Mouse (Mus musculus) myocyte (in vitro differentiated cells): ENCODE data around the gene Cyp1a1. TPM values are rescaled to one million over a fixed set of nuclear protein-coding genes. Genes with fewer than 3 reads are reported as not detected.

ENCODE experiments used
- H3K27me3 ChIP-seq: one replicate; pipeline ENCODE4 v1.6.1; 2011; ENCODE audit not compliant: control insufficient read depth, insufficient read depth, insufficient read length
- H3K36me3 ChIP-seq: one replicate; pipeline ENCODE4 v1.6.1; 2011; ENCODE audit not compliant: control insufficient read depth, insufficient read depth
- H3K4me2 ChIP-seq: one replicate; pipeline ENCODE4 v1.6.1; 2011; ENCODE audit warnings: low read depth, control low read depth
- H3K4me3 ChIP-seq: one replicate; pipeline ENCODE4 v1.5.1; 2011; ENCODE audit warnings: mild to moderate bottlenecking, control low read depth, moderate library complexity
- H3K79me2 ChIP-seq: one replicate; pipeline ENCODE4 v1.6.1; 2011; ENCODE audit not compliant: control insufficient read depth, insufficient read depth
- H3ac ChIP-seq: one replicate; pipeline ENCODE4 v1.6.1; 2011; ENCODE audit not compliant: control insufficient read depth, insufficient read length
- CEBPB ChIP-seq: IDR thresholded peaks from 2 replicates; pipeline ENCODE4 v1.6.1; 2011; ENCODE audit warnings: mild to moderate bottlenecking, moderate library complexity; ENCODE audit not compliant: poor library complexity, insufficient read depth, severe bottlenecking
- E2F4 ChIP-seq: IDR thresholded peaks from one replicate; pipeline ENCODE4 v1.6.1; 2011; ENCODE audit warnings: mild to moderate bottlenecking, control low read depth, moderate library complexity; ENCODE audit not compliant: insufficient read depth
- MAX ChIP-seq: IDR thresholded peaks from one replicate; pipeline ENCODE4 v1.6.1; 2011; ENCODE audit warnings: low read depth, mild to moderate bottlenecking, control low read depth
- MYOD1 ChIP-seq, 3 experiments: IDR thresholded peaks; one replicate each; pipeline ENCODE4 v1.6.1; 2011; ENCODE audit warnings: control low read depth in 2 of 3, low read depth in 2 of 3, mild to moderate bottlenecking in 2 of 3, moderate library complexity in 1 of 3; ENCODE audit not compliant: insufficient read length in 2 of 3, control insufficient read depth in 1 of 3
- MYOG ChIP-seq, 3 experiments: IDR thresholded peaks; one replicate each; pipeline ENCODE4 v1.6.1; 2011; ENCODE audit warnings: control low read depth in 2 of 3, low read depth in 2 of 3, mild to moderate bottlenecking in 2 of 3; ENCODE audit not compliant: insufficient read length in 2 of 3, control insufficient read depth in 1 of 3, insufficient read depth in 1 of 3
- POLR2A ChIP-seq: IDR thresholded peaks from one replicate; pipeline ENCODE4 v1.6.1; 2011; ENCODE audit warnings: low read depth, mild to moderate bottlenecking, control low read depth, moderate library complexity; ENCODE audit not compliant: insufficient read length
- POLR2AphosphoS2 ChIP-seq: IDR thresholded peaks from one replicate; pipeline ENCODE4 v1.6.1; 2011; ENCODE audit warnings: low read depth, control low read depth; ENCODE audit not compliant: insufficient read length
- REST ChIP-seq: IDR thresholded peaks from one replicate; pipeline ENCODE4 v1.6.1; 2011; ENCODE audit warnings: mild to moderate bottlenecking, control low read depth, moderate library complexity; ENCODE audit not compliant: insufficient read depth, insufficient read length
- SRF ChIP-seq: IDR thresholded peaks from one replicate; pipeline ENCODE4 v1.6.1; 2011; ENCODE audit warnings: low read depth; ENCODE audit not compliant: control insufficient read depth, insufficient read length
- TCF12 ChIP-seq: IDR thresholded peaks from one replicate; pipeline ENCODE4 v1.6.1; 2011; ENCODE audit warnings: mild to moderate bottlenecking, control low read depth; ENCODE audit not compliant: poor library complexity, insufficient read depth, severe bottlenecking
- TCF3 ChIP-seq: IDR thresholded peaks from one replicate; pipeline ENCODE4 v1.6.1; 2011; ENCODE audit warnings: low read depth, control low read depth; ENCODE audit not compliant: insufficient read length
- USF1 ChIP-seq: IDR thresholded peaks from one replicate; pipeline ENCODE4 v1.6.1; 2011; ENCODE audit warnings: low read depth, mild to moderate bottlenecking, control low read depth, moderate library complexity
- polyA plus RNA-seq: library from polyadenylated mRNA; unstranded; fragments of >200 nt; fragmentation: generic; extraction: Trizol; gene quantifications from one replicate; pipeline ENCODE4 v1.2.1, GENCODE M21; 2012; ENCODE audit warnings: missing spikeins

Cyp1a1 gene
- not detected for polyA plus RNA-seq

DNA sequence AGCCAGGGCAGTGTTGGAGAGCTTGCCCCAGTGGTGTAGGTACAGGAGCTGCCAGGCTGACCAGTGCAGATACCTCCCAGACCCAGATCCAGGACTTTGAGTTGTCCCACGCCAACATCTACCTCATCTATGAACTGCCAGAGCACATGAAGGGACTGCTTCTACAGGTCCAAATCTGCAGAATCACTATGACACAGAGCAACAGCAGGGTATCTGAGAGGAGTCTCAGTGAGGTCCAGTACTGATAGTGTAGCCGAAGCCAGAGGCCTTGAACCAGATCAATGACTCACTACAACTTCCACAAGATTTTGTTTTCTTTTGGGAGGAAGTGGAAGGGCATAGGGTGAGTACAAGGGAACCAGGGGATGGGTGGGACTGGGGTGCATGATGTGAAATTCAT is at the start of gene Cyp1a1:
TSS of gene Cyp1a1 (plus strand) at position 178 of the 400 bp plus-strand sequence.
- Histone ChIP-seq H3ac (no peak within 1 kb of the TSS), H3K4me2 (no peak within 1 kb of the TSS), H3K4me3 (no peak within 1 kb of the TSS), H3K36me3 (no peaks in the 10 kb centered on the region), H3K27me3 (peaks cover under 1% of the 10 kb centered on the region), H3K79me2 (no peaks in the 10 kb centered on the region)
- TF ChIP-seq POLR2A: no peak
- TF ChIP-seq CEBPB: no peak
- TF ChIP-seq MYOG (IDR thresholded peaks at IDR 0.05; ENCODE audit: control insufficient read depth in 1 of 3, insufficient read depth in 1 of 3, insufficient read length in 2 of 3, low read depth in 2 of 3): no peak
- no peak for TF ChIP-seq SRF
- TF ChIP-seq REST: no peak
- TF ChIP-seq MAX: no peak
- no peak for TF ChIP-seq USF1
- TF ChIP-seq TCF12: no peak
- no peak for TF ChIP-seq TCF3
- no peak for TF ChIP-seq MYOD1 (IDR thresholded peaks at IDR 0.05; ENCODE audit: control insufficient read depth in 1 of 3, insufficient read length in 2 of 3, low read depth in 2 of 3)
- TF ChIP-seq E2F4: no peak
- no peak for TF ChIP-seq POLR2AphosphoS2

DNA sequence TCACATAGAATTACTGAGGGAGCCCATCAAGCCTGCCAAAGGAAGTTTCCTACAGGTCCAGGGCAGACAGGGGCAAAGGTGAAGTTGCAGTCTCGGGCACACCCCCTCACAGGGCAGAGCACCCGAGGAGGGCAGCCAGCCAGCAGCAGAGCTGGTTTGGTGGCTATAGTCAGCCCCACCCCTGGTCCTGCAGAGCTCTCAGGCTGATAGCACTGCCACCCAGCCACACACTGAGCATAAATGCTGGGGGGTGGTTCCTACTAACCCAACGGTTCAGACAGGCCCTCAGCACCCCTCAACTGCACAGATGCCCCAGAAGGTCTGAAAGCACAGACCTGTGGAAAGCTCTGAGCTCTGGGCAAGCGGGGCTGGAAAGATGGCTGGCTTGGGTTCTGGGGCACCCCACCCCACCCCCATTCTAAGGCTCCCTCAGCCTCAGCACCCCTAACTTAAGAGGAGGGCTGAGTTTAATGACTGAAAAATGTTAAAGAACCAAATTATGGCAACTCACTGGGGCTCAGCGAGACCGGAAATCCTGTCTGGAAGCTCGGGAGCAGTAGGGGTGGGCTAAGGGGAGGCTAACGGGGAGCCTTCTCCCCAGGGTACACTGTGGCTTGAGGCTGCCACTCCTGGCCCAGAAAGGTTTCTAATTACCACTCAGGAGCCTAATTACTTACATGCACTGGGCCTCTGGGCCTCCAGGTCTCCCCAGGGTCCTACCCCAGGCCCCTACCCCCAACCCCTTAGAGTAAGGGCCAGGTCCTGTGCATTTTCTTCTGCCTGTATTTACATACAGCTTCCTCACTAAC is 48.9 kb upstream of the Cyp1a1 start:
- Histone ChIP-seq H3K79me2 (peaks cover 95% of the 10 kb centered on the region), H3K27me3 (no peaks in the 10 kb centered on the region), H3ac (no peak overlapping the region), H3K36me3 (no peaks in the 10 kb centered on the region), H3K4me2 (peak overlapping the region; percentile 91), H3K4me3 (no peak overlapping the region)
- no peak for TF ChIP-seq MYOD1 (IDR thresholded peaks at IDR 0.05; ENCODE audit: control insufficient read depth in 1 of 3, insufficient read length in 2 of 3, low read depth in 2 of 3)
- no peak for TF ChIP-seq MYOG (IDR thresholded peaks at IDR 0.05; ENCODE audit: control insufficient read depth in 1 of 3, insufficient read depth in 1 of 3, insufficient read length in 2 of 3, low read depth in 2 of 3)
- no peak for TF ChIP-seq REST
- TF ChIP-seq POLR2AphosphoS2: no peak
- TF ChIP-seq TCF3: no peak
- TF ChIP-seq MAX: no peak
- TF ChIP-seq POLR2A: no peak
- no peak for TF ChIP-seq E2F4
- TF ChIP-seq CEBPB: no peak
- no peak for TF ChIP-seq TCF12
- TF ChIP-seq USF1: no peak
- TF ChIP-seq SRF: no peak

DNA sequence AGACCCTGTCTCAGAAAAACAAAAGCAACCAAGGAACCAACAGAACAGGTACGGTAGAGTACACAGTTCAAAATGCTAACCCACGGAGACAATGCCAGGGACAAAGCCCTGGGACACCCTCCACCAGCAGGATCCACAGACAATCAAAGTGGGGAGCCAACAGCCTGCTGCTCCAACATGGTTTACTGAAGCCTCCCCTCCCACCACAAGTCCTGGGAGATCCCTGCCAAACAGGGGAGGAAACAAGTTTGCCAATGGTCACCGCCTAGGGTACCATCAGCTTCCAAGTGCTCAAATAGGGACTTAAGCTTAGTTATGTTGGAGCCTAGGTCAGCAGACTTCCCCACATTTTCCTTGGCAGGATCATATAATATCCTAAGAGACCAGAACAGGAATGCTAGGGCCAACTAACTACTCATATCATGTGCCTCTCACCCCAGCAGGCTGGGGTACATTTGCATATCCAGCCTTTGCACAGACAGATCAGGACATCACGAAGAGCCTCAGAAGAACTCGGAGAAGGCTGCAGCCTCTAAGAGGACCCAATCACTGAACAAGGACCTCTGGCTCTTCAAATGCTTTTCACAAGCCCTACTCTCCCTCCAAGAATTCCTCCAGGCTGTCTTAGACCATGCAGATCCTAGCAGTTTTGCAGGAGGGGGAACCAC is 47.9 kb upstream of the Cyp1a1 start:
- no peaks in the 10 kb centered on the region for H3K36me3 ChIP-seq
- no peak for TF ChIP-seq SRF
- no peak for TF ChIP-seq USF1
- no peak for TF ChIP-seq POLR2A
- TF ChIP-seq MYOG (IDR thresholded peaks at IDR 0.05; ENCODE audit: control insufficient read depth in 1 of 3, insufficient read depth in 1 of 3, insufficient read length in 2 of 3, low read depth in 2 of 3): no peak
- no peak for TF ChIP-seq TCF3
- TF ChIP-seq CEBPB: no peak
- H3K79me2 ChIP-seq: peaks cover 96% of the 10 kb centered on the region
- H3K4me3 ChIP-seq: no peak overlapping the region
- H3ac ChIP-seq: no peak overlapping the region
- H3K4me2 ChIP-seq: peak overlapping the region; percentile 91
- H3K27me3 ChIP-seq: no peaks in the 10 kb centered on the region

DNA sequence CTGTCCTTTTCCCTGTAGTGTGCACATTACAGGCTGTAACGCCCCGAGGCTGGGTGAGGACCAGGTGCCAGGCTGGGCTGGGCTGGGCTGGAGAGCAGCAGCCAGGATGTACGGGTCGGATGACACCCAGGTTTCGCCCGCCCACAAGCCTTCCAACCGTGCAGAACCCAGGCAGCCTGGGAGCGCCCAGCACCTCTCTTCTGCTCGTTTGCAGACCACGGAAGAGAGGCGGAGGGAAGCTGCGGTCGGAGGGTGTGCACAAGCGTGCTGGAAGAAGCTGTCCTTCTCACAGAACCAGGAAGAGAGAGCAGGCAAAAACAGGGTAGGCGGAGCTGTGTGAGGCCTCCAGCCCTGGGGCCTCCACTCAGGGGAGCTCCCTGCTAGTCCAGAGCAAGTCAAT is 47.3 kb upstream of the Cyp1a1 start:
- Histone ChIP-seq H3ac (no peak overlapping the region), H3K27me3 (no peaks in the 10 kb centered on the region), H3K4me2 (peak overlapping the region; percentile 91), H3K36me3 (no peaks in the 10 kb centered on the region), H3K4me3 (no peak overlapping the region), H3K79me2 (peaks cover 92% of the 10 kb centered on the region)
- TF ChIP-seq USF1 (no peak), TCF12 (no peak), SRF (no peak), MYOG (IDR thresholded peaks at IDR 0.05; ENCODE audit: control insufficient read depth in 1 of 3, insufficient read depth in 1 of 3, insufficient read length in 2 of 3, low read depth in 2 of 3) (peak in 1 of 3 experiments; percentile 6), MYOD1 (IDR thresholded peaks at IDR 0.05; ENCODE audit: control insufficient read depth in 1 of 3, insufficient read length in 2 of 3, low read depth in 2 of 3) (peak in 1 of 3 experiments; percentile 61), CEBPB (no peak), POLR2AphosphoS2 (peak; percentile 11), TCF3 (no peak), E2F4 (no peak), POLR2A (no peak)
